Mouse (Mus musculus): ENCODE measurements around the gene Ccdc114.
"Not testable (repeated sequence)": the region's sequence is repeated elsewhere in the genome, so short reads cannot be mapped to it uniquely, and the experiment has no call there.

Ccdc114 gene

GRCm38 (mm10) chr7:45919083-45919671, 4.7 kb upstream of the Ccdc114 start:
- no peak for DNase-seq

- no peak for DNase-seq
These were observed 4.1 kb upstream of the Ccdc114 start for GRCm38 (mm10) chr7:45919761-45920160.

- no peak for DNase-seq
These were observed 3.2 kb upstream of the Ccdc114 start for GRCm38 (mm10) chr7:45920583-45921241.

- no peak for DNase-seq
These were observed 2.6 kb upstream of the Ccdc114 start, which contains the start of gene Emp3 for GRCm38 (mm10) chr7:45921242-45921621. Emp3 (minus strand) TSS chr7:45921404.

- no peak for DNase-seq
These were observed 1.8 kb upstream of the Ccdc114 start for GRCm38 (mm10) chr7:45921950-45922600.

GRCm38 (mm10) chr7:45922928-45923761, 727 bp upstream of the Ccdc114 start:
- peak; percentile 94 to 95 for DNase-seq

GRCm38 (mm10) chr7:45924429-45924816, 551 bp downstream of the Ccdc114 start:
- peak in 1 of 2 experiments; percentile 42 for DNase-seq

- no peak for DNase-seq
These were observed 4.9 kb downstream of the Ccdc114 start for GRCm38 (mm10) chr7:45928626-45929295.

- DNase-seq: no peak
These were observed 5.8 kb downstream of the Ccdc114 start for GRCm38 (mm10) chr7:45929688-45930087.

- not testable (repeated sequence) for DNase-seq
These were observed 9.9 kb downstream of the Ccdc114 start for GRCm38 (mm10) chr7:45933766-45934165.

GRCm38 (mm10) chr7:45935114-45935513, 11.2 kb downstream of the Ccdc114 start:
- peak in 1 of 2 experiments; percentile 62 for DNase-seq

GRCm38 (mm10) chr7:45939836-45940235, 16.0 kb downstream of the Ccdc114 start:
- DNase-seq: peak in 1 of 2 experiments; percentile 68

GRCm38 (mm10) chr7:45941986-45942385, 18.1 kb downstream of the Ccdc114 start:
- no peak for DNase-seq

- DNase-seq: not testable (repeated sequence)
These were observed 19.4 kb downstream of the Ccdc114 start for GRCm38 (mm10) chr7:45943280-45943679.

GRCm38 (mm10) chr7:45949061-45949460, 25.2 kb downstream of the Ccdc114 start:
- DNase-seq: no peak

GRCm38 (mm10) chr7:45956611-45957010, 32.7 kb downstream of the Ccdc114 start:
- no peak for DNase-seq

GRCm38 (mm10) chr7:45971831-45972723, 48.2 kb downstream of the Ccdc114 start:
- DNase-seq: no peak

- no peak for DNase-seq
These were observed 49.4 kb downstream of the Ccdc114 start for GRCm38 (mm10) chr7:45973271-45973687.

- DNase-seq: no peak
These were observed 50.2 kb downstream of the Ccdc114 start for GRCm38 (mm10) chr7:45974103-45974502.

- no peak for DNase-seq
These were observed 50.6 kb downstream of the Ccdc114 start for GRCm38 (mm10) chr7:45974512-45974911.

GRCm38 (mm10) chr7:45981612-45982011, 57.7 kb downstream of the Ccdc114 start:
- DNase-seq: no peak

Measured in kidney, adult 8-10 months (tissue).